Mouse (Mus musculus) midbrain, embryonic 16.5 days (tissue): Measurements from ENCODE around the gene Rilp. TPM values are rescaled to one million over a fixed set of nuclear protein-coding genes. Genes with fewer than 3 reads are reported as not detected.

ENCODE experiments used
- ATAC-seq: fragments of 200-750 bp; cut with Nextera tagmentation; 2 replicates; pipeline ENCODE4 v1.8.0; 2017; ENCODE audit warnings: moderate TSS enrichment
- H3K27ac ChIP-seq: fragments of 300-500 bp; sonication (generic); 2 replicates; pipeline ENCODE4 v1.5.1; 2014; ENCODE audit warnings: mild to moderate bottlenecking, low read length, mixed read lengths
- H3K27me3 ChIP-seq: fragments of 300-500 bp; sonication (generic); 2 replicates; pipeline ENCODE4 v1.6.1; 2014; ENCODE audit warnings: low read depth, low read length, mixed read lengths; ENCODE audit not compliant: control insufficient read depth, insufficient read depth
- H3K36me3 ChIP-seq: fragments of 300-500 bp; sonication (generic); 2 replicates; pipeline ENCODE4 v1.6.1; 2014; ENCODE audit warnings: mild to moderate bottlenecking, low read length, moderate library complexity, mixed read lengths; ENCODE audit not compliant: control insufficient read depth, insufficient read depth
- H3K4me1 ChIP-seq: fragments of 300-500 bp; sonication (generic); 2 replicates; pipeline ENCODE4 v1.6.1; 2014; ENCODE audit warnings: mild to moderate bottlenecking, low read length, mixed read lengths; ENCODE audit not compliant: control insufficient read depth, insufficient read depth
- H3K4me2 ChIP-seq: fragments of 300-500 bp; sonication (generic); 2 replicates; pipeline ENCODE4 v1.6.1; 2014; ENCODE audit warnings: mild to moderate bottlenecking, low read length, mixed read lengths
- H3K4me3 ChIP-seq: fragments of 300-500 bp; sonication (generic); 2 replicates; pipeline ENCODE4 v1.5.1; 2014; ENCODE audit warnings: low read depth, mild to moderate bottlenecking, low read length, moderate library complexity, mixed read lengths
- H3K9ac ChIP-seq: fragments of 300-500 bp; sonication (generic); 2 replicates; pipeline ENCODE4 v1.6.1; 2014; ENCODE audit warnings: low read depth, low read length, mixed read lengths
- H3K9me3 ChIP-seq: fragments of 300-500 bp; sonication (generic); replicated peaks from 2 replicates; pipeline ENCODE4 v1.6.1; 2014; ENCODE audit warnings: mild to moderate bottlenecking, low read length, mixed read lengths; ENCODE audit not compliant: control insufficient read depth, poor library complexity, severe bottlenecking
- WGBS: fragments of 180-500 bp; shearing (Covaris S2); extraction: QIAGEN DNeasy Blood & Tissue Kit; methylation state at CpG from one replicate; pipeline ENCODE4 v1.1.7; 2014; 5-methylcytosine and 5-hydroxymethylcytosine counted together
- microRNA counts: library from miRNA; unstranded; fragments of <30 nt; microRNA quantifications from one replicate; lab custom pipeline; 2016
- microRNA-seq: library from miRNA; unstranded; fragments of <30 nt; microRNA quantifications from one replicate; pipeline ENCODE4, GENCODE M21; 2017
- polyA plus RNA-seq: library from polyadenylated mRNA; unstranded; fragments of >200 nt; fragmentation: Nextera tagmentation; extraction: Ambion mirVana; gene quantifications from 2 replicates; pipeline ENCODE4 v1.2.1, GENCODE M21; 2015

Gene Rilp
- polyA plus RNA-seq, 1 experiment from 2014 or later: 2.8 TPM

DNA sequence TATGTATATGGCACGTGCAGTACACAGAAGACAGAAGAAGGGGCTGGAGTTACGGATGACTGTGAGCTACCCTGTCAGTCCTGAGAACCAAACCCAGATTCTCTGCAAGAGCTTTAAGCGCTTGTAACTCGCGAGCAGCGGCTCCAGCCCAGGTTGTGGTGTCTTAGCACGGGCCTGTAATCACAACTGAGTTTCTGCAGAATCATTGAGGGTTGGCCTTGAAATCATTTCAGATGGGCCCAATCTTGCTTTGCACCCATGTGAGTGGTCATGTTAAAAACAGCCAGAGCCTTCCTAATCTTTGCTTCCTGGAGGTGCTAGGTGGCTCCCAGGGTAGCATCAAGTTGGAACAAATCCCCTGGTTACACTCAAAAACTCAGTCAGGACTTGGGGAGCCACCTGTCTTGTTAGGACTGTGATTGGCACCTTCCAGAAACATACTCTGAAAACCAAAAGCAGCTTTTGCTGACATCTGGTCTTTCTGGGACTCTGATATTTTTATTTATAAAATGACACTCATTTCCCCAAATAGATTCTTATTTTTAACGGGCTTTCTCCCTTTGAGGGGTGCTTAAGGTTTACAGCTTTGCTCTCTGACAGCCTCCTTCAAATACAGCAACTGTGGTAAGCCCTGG is 50.1 kb downstream of the Rilp start:
- Histone ChIP-seq H3K27me3 (no peaks in the 10 kb centered on the region), H3K4me2 (no peak overlapping the region), H3K27ac (no peak overlapping the region), H3K36me3 (peaks cover 20% of the 10 kb centered on the region), H3K9me3 (no peaks in the 10 kb centered on the region), H3K4me1 (no peaks in the 10 kb centered on the region), H3K9ac (no peak overlapping the region), H3K4me3 (no peak overlapping the region)
- WGBS: 90% methylated on average over 8 of the region's 8 CpGs
- no peak for ATAC-seq

GRCm38 (mm10) chr11:75560530-75561409 is 50.9 kb downstream of the Rilp start:
- Histone ChIP-seq H3K4me1 (no peaks in the 10 kb centered on the region), H3K36me3 (peaks cover 20% of the 10 kb centered on the region), H3K4me3 (no peak overlapping the region), H3K4me2 (no peak overlapping the region), H3K9me3 (no peaks in the 10 kb centered on the region), H3K9ac (no peak overlapping the region), H3K27me3 (no peaks in the 10 kb centered on the region), H3K27ac (no peak overlapping the region)
- 84% methylated on average over 14 of the region's 14 CpGs for WGBS
- no peak for ATAC-seq

DNA sequence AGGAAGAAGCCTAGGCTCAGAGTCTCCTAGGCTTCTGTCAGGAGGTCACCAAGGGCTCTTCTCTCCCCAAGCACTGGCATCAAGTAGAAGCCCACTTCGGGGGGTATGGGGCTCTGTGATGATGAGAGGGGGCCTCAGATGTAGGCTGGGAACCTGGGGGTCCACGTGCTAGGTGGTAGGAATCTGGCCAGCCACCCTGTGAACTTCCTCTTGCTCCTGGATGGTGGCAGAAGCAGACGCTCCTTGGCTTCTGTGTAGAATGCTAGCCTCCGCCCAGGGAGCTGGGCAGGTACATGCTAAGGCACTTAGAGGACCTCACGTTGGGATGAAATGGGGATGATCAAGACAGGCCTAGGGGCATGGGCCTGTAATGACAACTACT is 51.5 kb downstream of the Rilp start:
- Histone ChIP-seq H3K4me1 (no peaks in the 10 kb centered on the region), H3K27ac (no peak overlapping the region), H3K9ac (no peak overlapping the region), H3K36me3 (peaks cover 20% of the 10 kb centered on the region), H3K9me3 (no peaks in the 10 kb centered on the region), H3K4me3 (no peak overlapping the region), H3K27me3 (no peaks in the 10 kb centered on the region), H3K4me2 (no peak overlapping the region)
- no peak for ATAC-seq
- WGBS: 76% methylated on average over 5 of the region's 5 CpGs

MicroRNAs within 50 kb of the gene (microRNA counts, 519-probe panel; counts per million panel counts)
- microRNA mmu-miR-22 (lab: Ali Mortazavi, UCI): 3,424 counts per million, percentile 94 among the panel's probes with 10 or more counts

Small RNA genes lying within 50 kb of the gene (microRNA-seq; reads per million reads assigned to microRNA genes)
- gene Mir22: 5,905 reads per million, percentile 93 among the genes with 10 or more reads in this experiment
- gene Mir3971: not detected

Other genes with a start within 250 kb of the Rilp start
- 50.6 and 50.7 TPM in 2 replicates for gene Rpa1, start 161.8 kb upstream of the Rilp start, polyA plus RNA-seq
- gene Smyd4, start 161.7 kb upstream of the Rilp start, polyA plus RNA-seq: 17.3 TPM in 2 replicates
- gene Serpinf1, start 87.4 kb upstream of the Rilp start, polyA plus RNA-seq: 28.5 and 31.8 TPM in 2 replicates
- not detected in 2 replicates for gene Serpinf2, start 70.5 kb upstream of the Rilp start, polyA plus RNA-seq
- gene Wdr81, start 55.4 kb upstream of the Rilp start, polyA plus RNA-seq: 7.4 and 7.6 TPM in 2 replicates
- 1.9 TPM in 2 replicates for gene Tlcd2, start 48.4 kb upstream of the Rilp start, polyA plus RNA-seq
- 42.9 and 47.6 TPM in 2 replicates for gene Prpf8, start 23.3 kb upstream of the Rilp start, polyA plus RNA-seq
- 3.4 and 4.3 TPM in 2 replicates for gene Scarf1, start 3.4 kb downstream of the Rilp start, polyA plus RNA-seq
- 19.4 and 21.0 TPM in 2 replicates for gene Slc43a2, start 21.6 kb downstream of the Rilp start, polyA plus RNA-seq
- gene Pitpna, start 78.0 kb downstream of the Rilp start, polyA plus RNA-seq: 95.7 and 98.3 TPM in 2 replicates
- gene Inpp5k, start 120.9 kb downstream of the Rilp start, polyA plus RNA-seq: 40.0 and 40.2 TPM in 2 replicates
- 10.3 and 10.8 TPM in 2 replicates for gene Myo1c, start 140.4 kb downstream of the Rilp start, polyA plus RNA-seq
- 105 and 118 TPM in 2 replicates for gene Crk, start 169.2 kb downstream of the Rilp start, polyA plus RNA-seq
- 1,507 and 1,584 TPM in 2 replicates for gene Ywhae, start 222.8 kb downstream of the Rilp start, polyA plus RNA-seq